14 mouse cellular contexts compared by ENCODE assay signal in the genomic region with DNA sequence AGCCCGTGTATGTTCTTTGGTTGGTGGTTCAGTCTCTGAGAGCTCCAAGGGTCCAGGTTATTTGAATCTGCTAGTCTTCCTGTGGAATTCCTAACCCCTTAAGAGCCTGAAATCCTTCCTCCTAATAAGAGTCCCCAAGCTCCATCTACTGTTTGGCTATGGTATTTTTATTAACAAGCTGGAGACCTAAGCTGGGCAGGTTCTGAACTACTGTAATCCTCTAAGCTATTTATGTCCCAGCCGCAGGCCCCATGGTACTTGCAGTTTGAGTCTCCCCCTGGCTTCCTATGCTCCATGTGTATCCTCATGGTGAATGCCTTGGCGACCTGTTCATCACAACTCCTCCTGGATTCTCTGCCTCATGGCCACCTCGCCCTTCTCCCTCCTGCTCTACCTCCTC. TPM values are rescaled to one million over a fixed set of nuclear protein-coding genes. Genes with fewer than 3 reads are reported as not detected.
DNase-seq lines count a peak whose midpoint lies in the region; ATAC-seq and TF ChIP-seq lines count a peak whose summit lies in the region.
"Had no signal": no experiment of that assay in that cellular context is flagged by ENCODE, and none has a peak within 500 bp of the region (broad histone marks: within the 10 kb centered on the region; RNA-seq: fewer than 3 reads in every experiment).

No protein-coding gene starts in this region.

- no peak overlapping the region for H3K27ac ChIP-seq in forebrain, embryonic 13.5 days
- H3K27ac ChIP-seq in forebrain, embryonic 11.5 days (ENCODE audit: low read depth, low read length), result no peak overlapping the region
- H3K27ac ChIP-seq in CH12.LX (ENCODE audit: insufficient read depth, low read depth), result no peak overlapping the region
- H3K27ac ChIP-seq: embryonic facial prominence, embryonic 12.5 days; heart, embryonic 15.5 days had no signal

- no peak overlapping the region for H3K4me2 ChIP-seq in forebrain, embryonic 13.5 days
- no peak overlapping the region for H3K4me2 ChIP-seq in forebrain, embryonic 11.5 days (ENCODE audit: low read depth, low read length, severe bottlenecking)
- no peak overlapping the region for H3K4me2 ChIP-seq in CH12.LX (ENCODE audit: insufficient read depth, low read depth, poor library complexity, severe bottlenecking)
- H3K4me2 ChIP-seq: embryonic facial prominence, embryonic 12.5 days; heart, embryonic 15.5 days had no signal

- H3K79me2 ChIP-seq in CH12.LX (replicated peaks; ENCODE audit: control insufficient read depth, extremely low read depth, insufficient read depth, poor library complexity, severe bottlenecking), result no peaks in the 10 kb centered on the region

- in situ Hi-C loops in CH12.LX (cut with MboI; ENCODE audit: low pct_ligation_motif_present, low pct_unique_long_range_greater_than_20kb, low sequenced_read_pairs), result no loop called here

- no peaks in the 10 kb centered on the region for H3K27me3 ChIP-seq in forebrain, embryonic 13.5 days
- no peaks in the 10 kb centered on the region for H3K27me3 ChIP-seq in forebrain, embryonic 11.5 days (ENCODE audit: control insufficient read depth, insufficient read depth, low read length)
- no peaks in the 10 kb centered on the region for H3K27me3 ChIP-seq in CH12.LX (replicated peaks)
- H3K27me3 ChIP-seq: embryonic facial prominence, embryonic 12.5 days; heart, embryonic 15.5 days had no signal

- no peak overlapping the region for H3K9ac ChIP-seq in forebrain, embryonic 13.5 days
- H3K9ac ChIP-seq in forebrain, embryonic 11.5 days (ENCODE audit: low read length), result no peak overlapping the region
- H3K9ac ChIP-seq in CH12.LX (ENCODE audit: insufficient read depth, low read depth), result no peak overlapping the region
- H3K9ac ChIP-seq: embryonic facial prominence, embryonic 12.5 days; heart, embryonic 15.5 days had no signal

- H3K4me3 ChIP-seq in forebrain, embryonic 13.5 days, result no peak overlapping the region
- no peak overlapping the region for H3K4me3 ChIP-seq in forebrain, embryonic 11.5 days (ENCODE audit: low read depth, low read length)
- no peak overlapping the region for H3K4me3 ChIP-seq in CH12.LX (replicated peaks in 1 of 3; ENCODE audit: low read depth in 2 of 3, low read length in 2 of 3, poor library complexity in 1 of 3)
- H3K4me3 ChIP-seq: embryonic facial prominence, embryonic 12.5 days; heart, embryonic 15.5 days had no signal

- no peak for TF ChIP-seq EP300 in CH12.LX (IDR thresholded peaks at IDR 0.05; ENCODE audit: low read length)

- peak; percentile 60 for TF ChIP-seq RAD21 in CH12.LX (IDR thresholded peaks at IDR 0.05; ENCODE audit: low read depth, low read length)

- ATAC-seq in forebrain, embryonic 13.5 days, result peak; percentile 33; the same call in 1 of the 2 replicates
- ATAC-seq in forebrain, embryonic 11.5 days (replicated peaks; ENCODE audit: low FRiP score), result no peak

- 64% methylated on average over 4 of the region's 4 CpGs for WGBS in forebrain, embryonic 13.5 days
- WGBS in forebrain, embryonic 11.5 days, result 63% methylated on average over 4 of the region's 4 CpGs

- dilution Hi-C loops in CH12.LX (cut with MboI; ENCODE audit: extremely low pct_ligation_motif_present, extremely low pct_unique_long_range_greater_than_20kb, low sequenced_read_pairs), result no loop called here

- no peak for TF ChIP-seq POLR2A in CH12.LX (IDR thresholded peaks at IDR 0.05; ENCODE audit: low read depth, low read length)

- no peaks in the 10 kb centered on the region for H3K9me3 ChIP-seq in forebrain, embryonic 13.5 days (replicated peaks)
- no peaks in the 10 kb centered on the region for H3K9me3 ChIP-seq in forebrain, embryonic 11.5 days (ENCODE audit: control insufficient read depth, low read length)
- no peaks in the 10 kb centered on the region for H3K9me3 ChIP-seq in CH12.LX (replicated peaks; ENCODE audit: low read length)
- H3K9me3 ChIP-seq: embryonic facial prominence, embryonic 12.5 days; heart, embryonic 15.5 days had no signal

- H3K4me1 ChIP-seq in forebrain, embryonic 13.5 days, result no peaks in the 10 kb centered on the region
- no peaks in the 10 kb centered on the region for H3K4me1 ChIP-seq in forebrain, embryonic 11.5 days (replicated peaks; ENCODE audit: control insufficient read depth, insufficient read depth, low read length)
- H3K4me1 ChIP-seq in CH12.LX (ENCODE audit: control insufficient read depth in 1 of 2, insufficient read depth in 2 of 2), result peaks cover 7 to 31% of the 10 kb centered on the region in 2 experiments; a peak in 3 of 4 replicates
- H3K4me1 ChIP-seq: embryonic facial prominence, embryonic 12.5 days; heart, embryonic 15.5 days had no signal

- no peaks in the 10 kb centered on the region for H3K36me3 ChIP-seq in forebrain, embryonic 13.5 days (ENCODE audit: poor library complexity, severe bottlenecking)
- H3K36me3 ChIP-seq in forebrain, embryonic 11.5 days (ENCODE audit: control insufficient read depth, insufficient read depth, low read length), result no peaks in the 10 kb centered on the region
- H3K36me3 ChIP-seq in CH12.LX (replicated peaks in 1 of 2; ENCODE audit: control insufficient read depth in 1 of 2, insufficient read depth in 1 of 2, low read length in 1 of 2), result peaks cover 0 to 16% of the 10 kb centered on the region in 2 experiments
- H3K36me3 ChIP-seq: embryonic facial prominence, embryonic 12.5 days; heart, embryonic 15.5 days had no signal

- TF ChIP-seq CTCF in CH12.LX (conservative IDR thresholded peaks at IDR 0.05 in 1 of 2, IDR thresholded peaks at IDR 0.05 in 1 of 2; ENCODE audit: low read depth in 2 of 2, low read length in 2 of 2), result peak in 1 of 2 experiments; percentile 55; a peak in 2 of 4 replicates

- DNase-seq in forebrain, embryonic 11.5 days (ENCODE audit: low spot score), result no peak
- DNase-seq in kidney, adult 9 months, result peak; percentile 13
- DNase-seq in kidney, adult 8-10 months, result no peak
- peak; percentile 23 for DNase-seq in CH12.LX (ENCODE audit: extremely low read depth)
- DNase-seq in embryo, embryonic 11 days, result peak; percentile 26
- no peak for DNase-seq in layer of hippocampus, adult 8-10 months (ENCODE audit: low spot score in 2 of 2)
- no peak for DNase-seq in adrenal gland, postnatal 25 days
- DNase-seq: B cell, adult 2 months; kidney, postnatal 10 days; lung, postnatal 14 days had no signal

TF ChIP-seq in CH12.LX, 34 proteins besides CTCF, POLR2A, EP300 and RAD21:
- TF ChIP-seq MEF2A (IDR thresholded peaks at IDR 0.05; ENCODE audit: borderline replicate concordance, low read depth, low read length) (peak; percentile 24; the same call in 1 of the 2 replicates), TCF12 (IDR thresholded peaks at IDR 0.05; ENCODE audit: low read depth, low read length) (no peak), SMC3 (IDR thresholded peaks at IDR 0.05; ENCODE audit: low read depth, low read length) (peak; percentile 45), KAT2A (IDR thresholded peaks at IDR 0.05; ENCODE audit: insufficient replicate concordance, low read length) (no peak), USF2 (conservative IDR thresholded peaks at IDR 0.05; ENCODE audit: low read depth, low read length) (no peak)

RNA-seq across cellular contexts. Expression of a gene that starts 24.8 kb away (rescaled TPM):
- polyA plus RNA-seq in forebrain, embryonic 13.5 days (2015; fragmentation: Nextera tagmentation; extraction: Ambion mirVana), result 0.57 and 0.84 TPM in 2 replicates
- polyA plus RNA-seq in forebrain, embryonic 11.5 days (2014; fragmentation: Nextera tagmentation; extraction: Ambion mirVana), result 0.68 and 0.81 TPM in 2 replicates
- total RNA-seq in CH12.LX (2012; rRNA removed) (12.7 and 13.5 TPM in 2 replicates), CH12.LX (2014; rRNA removed) (37.4 and 38.3 TPM in 2 replicates)
- 31.7 and 34.8 TPM in 2 replicates for polyA plus RNA-seq in CH12.LX (2012; ENCODE audit: insufficient read length, low read depth)
- total RNA-seq in layer of hippocampus, adult 8-10 months (2022), result not detected
- total RNA-seq in adrenal gland, postnatal 25 days (2021), result 4.8 and 5.2 TPM in 2 replicates

RNA-seq across cellular contexts. Expression of a gene that starts 33.8 kb away (rescaled TPM):
- polyA plus RNA-seq in forebrain, embryonic 13.5 days (2015; fragmentation: Nextera tagmentation; extraction: Ambion mirVana), result 23.3 and 24.0 TPM in 2 replicates
- 29.0 and 31.2 TPM in 2 replicates for polyA plus RNA-seq in forebrain, embryonic 11.5 days (2014; fragmentation: Nextera tagmentation; extraction: Ambion mirVana)
- total RNA-seq in CH12.LX (2012; rRNA removed) (5.9 and 7.6 TPM in 2 replicates), CH12.LX (2014; rRNA removed) (21.4 and 25.8 TPM in 2 replicates)
- polyA plus RNA-seq in CH12.LX (2012; ENCODE audit: insufficient read length, low read depth), result 13.5 and 14.9 TPM in 2 replicates
- 10 to 100 TPM; 17.4 to 22.9 (median 17.9) TPM for total RNA-seq in layer of hippocampus, adult 8-10 months (2022)
- 30.8 and 37.1 TPM in 2 replicates for total RNA-seq in adrenal gland, postnatal 25 days (2021)

RNA-seq across cellular contexts. Expression of a gene that starts 56.4 kb away (rescaled TPM):
- polyA plus RNA-seq in forebrain, embryonic 13.5 days (2015; fragmentation: Nextera tagmentation; extraction: Ambion mirVana), result not detected in 2 replicates
- not detected in 2 replicates for polyA plus RNA-seq in forebrain, embryonic 11.5 days (2014; fragmentation: Nextera tagmentation; extraction: Ambion mirVana)
- not detected in 2 replicates for total RNA-seq in CH12.LX (2012; rRNA removed)
- total RNA-seq in CH12.LX (2014; rRNA removed), result not detected in 2 replicates
- polyA plus RNA-seq in CH12.LX (2012; ENCODE audit: insufficient read length, low read depth), result not detected in 2 replicates
- not detected for total RNA-seq in layer of hippocampus, adult 8-10 months (2022)
- not detected in 2 replicates for total RNA-seq in adrenal gland, postnatal 25 days (2021)
- polyA plus RNA-seq: embryonic facial prominence, embryonic 12.5 days; heart, embryonic 15.5 days; limb, embryonic 11.5 days had no signal

Comparison
In these comparisons a context has a peak if more than half of its experiments do, and no peak if none do; other contexts are left out.
1. DNase-seq: peak in kidney, adult 9 months (single experiment), CH12.LX (single experiment) and embryo, embryonic 11 days (single experiment); none in forebrain, embryonic 11.5 days (single experiment), kidney, adult 8-10 months (0 of 2), layer of hippocampus, adult 8-10 months (0 of 2) and adrenal gland, postnatal 25 days (single experiment).